Mouse (Mus musculus) CD4-positive, CD25-positive, alpha-beta regulatory T cell, adult 4 months (primary cell): ENCODE results near the gene Gpd1l. TPM values are rescaled to one million over a fixed set of nuclear protein-coding genes. Genes with fewer than 3 reads are reported as not detected.
"Not testable (repeated sequence)": the region's sequence is repeated elsewhere in the genome, so short reads cannot be mapped to it uniquely, and the experiment has no call there.

Experiments used
- ATAC-seq: one replicate; pipeline ENCODE4 v1.8.0; 2017
- polyA plus RNA-seq, 2 experiments: library from polyadenylated mRNA; unstranded; fragments of 100-300 nt; shearing (Covaris generic); gene quantifications; one replicate each; pipeline ENCODE4 v1.2.1; 2017

The Gpd1l gene
- 10 to 100 TPM; 17.5 to 26.8 TPM for polyA plus RNA-seq

- ATAC-seq: peak; percentile 82
Measured at GRCm38 (mm10) chr9:114933723-114934171, at the start of gene Gpd1l. Gene Gpd1l, minus strand, starts transcription at chr9:114933987.

DNA sequence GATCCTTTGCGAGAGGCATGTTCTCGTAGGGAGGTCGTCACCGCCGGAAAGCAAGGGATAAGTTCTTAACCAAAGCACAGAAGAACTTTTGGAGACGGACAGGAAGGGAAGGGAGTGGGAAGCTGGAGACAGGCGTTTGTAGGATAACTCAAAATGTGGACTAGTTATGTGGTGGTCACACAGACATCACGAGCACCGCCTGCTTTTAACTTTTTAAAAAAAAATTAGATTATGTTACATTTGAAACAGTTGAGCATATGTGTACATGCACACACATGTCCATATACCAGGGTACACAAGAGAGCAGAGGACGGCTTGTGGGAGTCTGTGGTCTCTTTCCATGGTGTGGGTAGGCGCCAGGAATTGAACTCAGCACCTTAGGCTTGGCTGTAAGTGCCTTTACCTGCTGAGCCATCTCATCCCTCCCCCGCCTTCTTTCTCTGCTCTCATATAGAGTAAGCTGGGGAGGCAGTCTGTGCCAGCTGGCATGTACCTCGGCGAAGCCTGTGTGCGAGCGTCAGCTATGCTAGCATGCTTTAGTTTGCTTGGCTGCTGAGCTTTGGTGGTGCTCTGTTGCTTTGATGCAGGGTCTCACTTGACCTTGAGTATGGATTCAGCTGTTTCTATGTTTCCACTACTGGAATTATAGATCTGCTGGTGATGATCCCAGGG is 49.0 kb upstream of the Gpd1l start, which contains the start of gene Rps27rt:
Rps27rt (minus strand) TSS at position 51 of the 672 bp plus-strand sequence.
- no peak for ATAC-seq

GRCm38 (mm10) chr9:114979969-114980368 is 46.2 kb upstream of the Gpd1l start:
- no peak for ATAC-seq

GRCm38 (mm10) chr9:114978281-114979111 is 44.7 kb upstream of the Gpd1l start, which contains the start of gene Osbpl10:
Gene Osbpl10, plus strand, starts transcription at chr9:114978569.
- no peak for ATAC-seq

GRCm38 (mm10) chr9:114977461-114978280 is 43.9 kb upstream of the Gpd1l start:
- no peak for ATAC-seq

DNA sequence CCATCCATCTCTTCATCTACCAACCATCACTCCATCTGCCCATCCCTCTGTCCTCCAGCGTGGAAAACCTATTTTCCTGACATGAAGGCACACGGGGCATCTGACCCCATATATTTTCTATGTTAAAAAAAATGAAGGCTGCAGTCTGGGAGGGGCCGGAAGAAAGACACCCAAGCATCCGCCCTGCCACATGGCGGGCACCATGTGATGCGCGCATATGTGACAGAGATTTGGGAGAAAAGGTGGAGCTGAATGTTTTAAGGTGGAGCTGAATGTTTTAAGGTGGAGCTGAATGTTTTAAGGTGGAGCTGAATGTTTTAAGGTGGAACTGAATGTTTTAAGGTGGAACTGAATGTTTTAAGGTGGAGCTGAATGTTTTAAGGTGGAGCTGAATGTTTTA is 32.5 kb upstream of the Gpd1l start:
- not testable (repeated sequence) for ATAC-seq

- ATAC-seq: no peak
Measured at GRCm38 (mm10) chr9:114964093-114964492, 30.3 kb upstream of the Gpd1l start.

DNA sequence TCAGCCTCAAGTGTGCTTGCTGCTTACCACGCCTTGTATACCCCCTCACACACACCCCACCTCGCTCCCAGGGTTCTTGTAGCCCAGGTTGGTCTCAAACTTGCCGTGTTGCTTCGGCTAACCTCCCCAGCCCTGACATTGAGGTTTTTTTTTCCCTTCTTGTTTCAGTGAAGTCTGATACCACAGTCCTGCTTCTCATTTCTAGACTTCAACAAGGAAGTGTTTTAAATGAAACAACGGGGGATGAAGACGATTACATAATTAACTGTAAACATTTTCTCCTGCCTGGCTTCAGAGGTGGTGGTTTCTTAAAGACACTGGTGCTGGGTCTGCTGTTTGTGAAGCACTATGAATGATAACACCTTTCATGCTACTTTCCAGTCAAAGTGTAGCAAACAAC is 27.1 kb upstream of the Gpd1l start:
- no peak for ATAC-seq

DNA sequence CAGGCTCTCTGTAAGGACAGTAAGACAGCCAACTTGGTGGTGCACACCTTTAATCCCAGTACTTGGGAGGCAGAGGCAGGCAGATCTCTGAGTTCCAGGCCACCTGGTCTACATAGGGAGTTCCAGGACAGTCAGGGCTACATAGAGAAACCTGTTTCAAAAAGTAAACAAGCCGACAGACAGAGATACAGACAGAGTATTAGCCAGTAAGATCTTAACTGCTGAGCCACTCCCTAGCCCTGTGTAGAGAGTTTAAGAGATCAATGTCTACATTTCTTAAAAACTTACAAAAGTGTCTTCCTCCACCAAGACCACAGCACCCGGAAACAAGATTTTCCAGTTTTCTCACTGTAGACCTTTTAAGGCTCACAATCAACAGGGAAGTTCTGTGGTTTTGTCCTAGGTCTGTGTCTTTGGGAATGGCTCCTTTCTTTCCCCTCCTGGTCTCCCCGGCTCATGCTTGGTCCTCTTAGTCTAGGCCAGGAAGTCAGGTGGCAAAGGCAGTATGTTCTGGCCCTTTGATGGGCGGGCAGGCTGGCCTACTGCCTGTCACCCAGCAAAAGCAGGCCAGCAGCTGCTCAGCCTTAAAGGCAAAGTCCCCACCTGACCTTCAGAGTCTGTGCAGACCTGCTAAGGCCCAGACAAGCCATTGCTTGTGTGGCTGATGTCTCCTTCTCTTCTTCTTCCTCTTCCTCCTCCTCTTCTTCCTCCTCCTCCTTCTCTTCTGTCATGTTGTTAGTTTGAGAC is 26.4 kb upstream of the Gpd1l start:
- no peak for ATAC-seq

- ATAC-seq: no peak
Measured at GRCm38 (mm10) chr9:114956945-114957344, 23.2 kb upstream of the Gpd1l start.

DNA sequence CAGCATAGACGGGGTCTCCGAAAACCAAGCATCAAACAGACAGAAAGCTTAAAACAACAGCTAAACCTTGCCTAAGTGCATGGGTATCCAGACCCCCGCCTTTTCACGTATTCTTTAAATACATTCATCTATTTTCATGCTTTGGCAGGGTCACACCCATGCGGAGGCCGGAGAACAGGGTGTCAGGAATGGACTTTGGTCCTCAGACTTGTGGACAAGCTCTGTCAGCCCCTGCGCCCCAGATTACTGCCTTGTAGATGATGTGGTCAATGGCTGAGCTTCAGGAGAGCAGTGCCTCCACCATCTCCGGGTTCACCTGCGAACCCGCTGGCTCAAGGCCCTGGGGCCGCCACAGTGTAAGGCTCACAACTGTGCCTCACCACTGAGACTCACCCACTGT is 21.6 kb upstream of the Gpd1l start:
- ATAC-seq: no peak

DNA sequence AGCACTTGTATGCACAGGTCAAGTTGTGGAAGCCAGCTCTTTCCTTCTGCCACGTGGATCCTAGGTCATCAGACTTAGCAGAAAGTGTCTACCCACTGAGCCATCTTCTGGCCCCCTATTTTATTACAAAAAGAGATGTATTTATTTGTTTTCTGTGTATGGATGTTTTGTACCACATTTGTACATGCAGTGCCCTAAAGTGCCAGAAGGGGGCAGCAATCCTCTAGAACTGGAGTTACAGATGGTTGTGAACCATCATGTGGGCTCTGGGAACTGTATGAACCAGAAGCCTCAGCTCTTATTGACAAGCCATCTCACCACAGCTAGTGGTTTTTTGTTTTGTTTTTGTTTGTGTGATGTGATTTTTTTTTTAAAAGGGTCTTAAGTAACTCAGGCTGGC is 19.1 kb upstream of the Gpd1l start:
- ATAC-seq: no peak

DNA sequence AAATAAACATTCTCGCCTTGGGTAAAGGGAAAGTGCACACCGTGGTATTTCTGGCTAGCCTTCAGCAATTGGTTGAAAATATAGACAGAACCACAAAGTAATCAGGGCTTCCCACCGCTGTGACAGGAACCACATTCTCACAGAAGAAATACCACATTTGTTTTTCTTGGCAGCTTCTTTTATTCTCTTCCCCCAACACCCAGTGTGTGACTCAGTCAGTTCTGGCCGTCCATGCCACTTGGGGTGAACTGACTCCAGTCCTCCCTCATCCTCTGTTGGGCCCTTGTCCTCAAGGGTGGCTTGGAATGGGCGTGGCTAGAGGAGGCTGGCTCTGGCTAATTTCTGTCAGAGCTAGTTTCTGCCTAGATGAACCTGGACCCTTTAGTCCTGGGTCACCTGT is 14.6 kb upstream of the Gpd1l start:
- no peak for ATAC-seq

GRCm38 (mm10) chr9:114945576-114945975 is 11.8 kb upstream of the Gpd1l start:
- no peak for ATAC-seq

GRCm38 (mm10) chr9:114944642-114945041 is 10.9 kb upstream of the Gpd1l start:
- no peak for ATAC-seq

GRCm38 (mm10) chr9:114936687-114937086 is 2.9 kb upstream of the Gpd1l start:
- ATAC-seq: no peak

DNA sequence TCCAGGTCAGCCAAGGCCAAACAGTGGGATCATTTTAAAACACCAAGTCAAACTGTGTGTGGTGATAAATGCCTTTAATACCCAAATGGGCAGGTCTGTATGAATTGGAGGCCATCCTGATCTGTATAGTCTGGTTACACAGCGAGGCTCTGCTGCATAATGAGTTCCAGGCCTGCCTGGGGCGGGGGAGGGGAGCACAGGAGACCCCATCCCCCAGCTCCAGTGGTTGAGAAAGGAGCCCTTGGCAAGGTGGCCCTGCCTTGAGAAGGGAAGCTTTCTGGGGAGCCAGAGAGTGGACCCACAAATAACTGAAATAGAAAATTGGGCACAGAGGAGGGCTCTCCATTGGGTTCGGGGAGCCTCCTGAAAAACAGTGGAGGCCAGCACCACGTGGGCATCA is 1.5 kb upstream of the Gpd1l start:
- ATAC-seq: no peak

GRCm38 (mm10) chr9:114934231-114934630 is 444 bp upstream of the Gpd1l start:
- peak; percentile 63 for ATAC-seq

DNA sequence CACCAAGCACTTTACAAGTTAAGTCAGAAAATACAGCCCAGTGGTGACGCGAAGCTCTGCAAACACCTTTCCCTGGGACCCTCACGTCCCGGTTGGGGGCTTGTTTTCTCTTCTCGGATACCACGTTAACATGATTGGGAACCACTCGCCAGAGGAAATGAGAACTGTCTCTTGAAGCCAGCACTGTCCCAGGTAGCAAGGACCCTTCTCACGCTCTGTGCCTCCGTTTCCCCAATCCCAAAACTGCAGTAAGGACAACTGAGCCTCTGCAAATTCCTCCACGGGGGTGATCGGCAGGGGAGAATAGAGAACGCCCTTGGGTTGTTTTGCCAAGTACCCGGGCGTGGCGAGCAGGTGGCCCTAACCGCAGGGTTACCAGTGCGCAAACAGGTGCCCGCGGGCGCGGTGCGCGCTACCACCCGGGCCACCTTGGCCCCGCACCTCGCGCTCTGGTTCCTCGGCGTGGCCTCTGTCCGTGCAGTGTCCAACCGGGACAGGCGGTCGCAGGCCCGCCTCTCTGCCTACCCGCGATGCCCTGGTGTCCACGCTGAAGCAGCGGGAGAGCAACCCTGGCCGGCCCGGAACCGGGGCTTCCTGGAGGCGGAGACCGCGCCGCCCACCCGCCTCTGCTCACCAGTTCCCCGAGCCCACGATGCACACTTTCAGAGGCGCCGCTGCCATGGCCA is 607 bp downstream of the Gpd1l start:
- ATAC-seq: no peak

- ATAC-seq: no peak
Measured at GRCm38 (mm10) chr9:114932607-114933006, 1.2 kb downstream of the Gpd1l start.

- no peak for ATAC-seq
Measured at GRCm38 (mm10) chr9:114930464-114931090, 3.2 kb downstream of the Gpd1l start.
